Mouse (Mus musculus) brain, adult 2 months (tissue): ENCODE results near the gene Rhbdf2.
A peak's percentile ranks its signal among the peaks of the same experiment; 100 is the strongest.

Source experiments
- DNase-seq: peaks from one replicate; pipeline ENCODE4 v3.0.0; 2011; ENCODE audit warnings: low read depth, low spot score

Gene Rhbdf2

GRCm38 (mm10) chr11:116659027-116659621 lies 32.3 kb upstream of the Rhbdf2 start:
- DNase-seq = no peak

- no peak for DNase-seq
Measured at GRCm38 (mm10) chr11:116658238-116658637, 31.4 kb upstream of the Rhbdf2 start.

- peak; percentile 99 for DNase-seq
Measured at GRCm38 (mm10) chr11:116657311-116658223, 30.7 kb upstream of the Rhbdf2 start.

GRCm38 (mm10) chr11:116656348-116657191 lies 29.8 kb upstream of the Rhbdf2 start:
- peak; percentile 90 for DNase-seq

GRCm38 (mm10) chr11:116654255-116654821 lies 27.5 kb upstream of the Rhbdf2 start, which contains the start of gene Cygb:
TSS of gene Cygb (minus strand) at chr11:116654313.
- peak; percentile 91 for DNase-seq

GRCm38 (mm10) chr11:116653709-116654221 lies 26.9 kb upstream of the Rhbdf2 start:
- DNase-seq = peak; percentile 74

- no peak for DNase-seq
Measured at GRCm38 (mm10) chr11:116653234-116653633, 26.4 kb upstream of the Rhbdf2 start, which contains the start of gene Prcd. TSS of gene Prcd (plus strand) at chr11:116653534.

- no peak for DNase-seq
Measured at GRCm38 (mm10) chr11:116652330-116653098, 25.7 kb upstream of the Rhbdf2 start.

GRCm38 (mm10) chr11:116651339-116651738 lies 24.5 kb upstream of the Rhbdf2 start:
- peak; percentile 91 for DNase-seq

GRCm38 (mm10) chr11:116650811-116651210 lies 24.0 kb upstream of the Rhbdf2 start:
- no peak for DNase-seq

GRCm38 (mm10) chr11:116649711-116650337 lies 23.0 kb upstream of the Rhbdf2 start:
- DNase-seq = no peak

GRCm38 (mm10) chr11:116648976-116649375 lies 22.2 kb upstream of the Rhbdf2 start:
- no peak for DNase-seq

GRCm38 (mm10) chr11:116648213-116648921 lies 21.5 kb upstream of the Rhbdf2 start:
- DNase-seq = no peak

- no peak for DNase-seq
Measured at GRCm38 (mm10) chr11:116647340-116647991, 20.6 kb upstream of the Rhbdf2 start.

GRCm38 (mm10) chr11:116646771-116647170 lies 20.0 kb upstream of the Rhbdf2 start:
- DNase-seq = no peak

GRCm38 (mm10) chr11:116646136-116646535 lies 19.3 kb upstream of the Rhbdf2 start:
- DNase-seq = no peak

GRCm38 (mm10) chr11:116645446-116646110 lies 18.8 kb upstream of the Rhbdf2 start:
- DNase-seq = no peak
